Mouse (Mus musculus): ENCODE results near the gene Guk1.
"Not testable (repeated sequence)": the region's sequence is repeated elsewhere in the genome, so short reads cannot be mapped to it uniquely, and the experiment has no call there.

Gene Guk1

GRCm38 (mm10) chr11:59192059-59192386 lies at the start of gene Guk1:
TSS of gene Guk1 (minus strand) at chr11:59192212.
- no peak for DNase-seq (ENCODE audit: low spot score)

DNA sequence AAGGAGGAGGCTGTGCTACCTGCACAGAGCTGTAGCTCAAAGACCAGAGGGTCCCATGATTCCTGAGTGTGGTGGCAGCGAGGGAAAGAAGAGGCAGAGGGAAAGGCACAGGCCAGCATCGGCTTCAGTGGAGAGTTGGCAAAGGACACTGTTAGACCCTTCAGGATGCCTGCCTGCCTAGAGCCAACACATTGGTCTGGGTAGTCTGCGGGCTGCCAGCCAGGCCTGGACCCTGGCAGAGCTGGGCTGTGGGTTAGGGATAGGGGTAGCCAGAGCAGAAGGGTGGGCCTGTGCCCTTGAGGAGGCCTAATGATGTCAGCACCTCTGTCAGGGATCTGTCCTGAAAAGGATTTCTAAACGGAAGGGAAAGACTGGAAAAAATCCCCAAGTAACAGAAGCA lies 47.8 kb upstream of the Guk1 start:
- no peak for DNase-seq (ENCODE audit: low spot score)

GRCm38 (mm10) chr11:59239428-59239785 lies 47.4 kb upstream of the Guk1 start:
- no peak for DNase-seq (ENCODE audit: low spot score)

GRCm38 (mm10) chr11:59238525-59239427 lies 46.8 kb upstream of the Guk1 start:
- no peak for DNase-seq (ENCODE audit: low spot score)

GRCm38 (mm10) chr11:59232797-59233196 lies 40.8 kb upstream of the Guk1 start:
- no peak for DNase-seq (ENCODE audit: low spot score)

- no peak for DNase-seq (ENCODE audit: low spot score)
Measured at GRCm38 (mm10) chr11:59230144-59230760, 38.2 kb upstream of the Guk1 start.

DNA sequence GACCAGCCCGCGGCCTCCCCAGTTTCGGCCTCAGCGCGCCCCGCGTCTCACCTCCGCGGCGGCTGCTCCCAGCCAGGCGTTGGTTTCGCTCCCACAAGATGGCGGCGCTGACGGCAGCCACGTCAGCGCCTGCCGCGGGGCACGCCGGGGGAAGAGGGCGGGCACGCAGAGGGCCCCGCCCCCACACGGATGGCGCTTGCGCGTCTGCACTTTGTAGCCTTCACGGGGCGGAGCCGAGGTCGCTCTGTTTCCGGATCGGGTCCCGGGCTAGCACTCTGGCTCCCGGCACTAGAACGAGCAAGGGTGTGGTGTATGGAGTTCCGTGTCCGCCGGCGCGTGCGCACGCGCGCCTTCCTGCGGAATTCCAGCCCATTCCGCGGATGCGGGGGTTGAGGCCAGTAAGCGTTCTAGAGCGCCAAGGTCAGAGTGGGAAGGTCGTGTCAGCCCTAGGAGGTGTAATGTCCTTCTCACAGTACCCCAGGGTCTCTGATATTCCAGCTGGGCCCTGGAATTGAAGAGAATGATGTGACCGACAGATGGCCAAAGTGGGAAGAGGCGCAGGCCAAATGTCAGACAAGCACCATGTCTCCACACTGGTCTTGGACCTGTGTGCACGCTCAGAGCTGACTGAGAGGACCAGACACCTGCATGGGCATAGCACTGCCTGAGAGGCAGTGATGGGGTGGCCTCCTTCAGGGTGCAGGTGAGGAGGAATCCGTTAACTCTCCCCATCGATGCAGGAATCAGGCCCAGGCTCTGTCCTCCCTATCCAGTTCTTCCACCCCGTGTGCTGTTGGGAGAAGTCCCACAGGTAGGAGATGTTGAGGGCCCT lies 36.3 kb upstream of the Guk1 start, which contains the start of gene Arf1:
Gene Arf1, minus strand, starts transcription at position 149 of the 832 bp plus-strand sequence.
- peak; percentile 83 for DNase-seq (ENCODE audit: low spot score)

DNA sequence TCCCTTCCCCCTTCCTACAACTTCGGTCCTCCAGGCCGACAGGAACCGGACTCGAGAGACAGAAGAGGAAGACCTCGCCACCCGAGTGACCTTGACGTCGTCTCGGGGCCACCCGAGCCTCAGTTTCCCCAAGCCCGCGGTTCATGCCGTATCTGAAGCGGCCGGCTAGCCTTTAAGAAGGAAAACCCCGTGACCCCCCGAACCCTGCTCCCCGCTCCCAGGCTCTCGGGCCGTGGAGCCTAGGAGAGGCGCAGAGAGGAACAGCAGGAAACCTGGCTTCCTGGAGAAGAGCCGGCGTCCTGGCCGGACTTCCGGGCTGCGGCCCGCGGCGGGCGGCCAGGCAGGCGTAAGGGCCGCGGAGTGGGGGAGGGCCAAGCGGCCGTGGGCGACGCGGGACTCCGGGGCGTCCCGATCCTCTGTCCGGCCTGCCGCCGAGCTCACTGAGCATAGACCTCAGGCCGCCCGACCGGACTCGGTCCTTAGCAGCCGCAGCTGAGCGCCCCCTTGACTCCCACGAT lies 35.7 kb upstream of the Guk1 start:
- DNase-seq (ENCODE audit: low spot score) = no peak

GRCm38 (mm10) chr11:59226787-59227603 lies 35.0 kb upstream of the Guk1 start:
- no peak for DNase-seq (ENCODE audit: low spot score)

- DNase-seq (ENCODE audit: low spot score) = no peak
Measured at GRCm38 (mm10) chr11:59226251-59226650, 34.2 kb upstream of the Guk1 start.

- DNase-seq (ENCODE audit: low spot score) = no peak
Measured at GRCm38 (mm10) chr11:59225167-59225566, 33.2 kb upstream of the Guk1 start.

- no peak for DNase-seq (ENCODE audit: low spot score)
Measured at GRCm38 (mm10) chr11:59224470-59224869, 32.5 kb upstream of the Guk1 start.

DNA sequence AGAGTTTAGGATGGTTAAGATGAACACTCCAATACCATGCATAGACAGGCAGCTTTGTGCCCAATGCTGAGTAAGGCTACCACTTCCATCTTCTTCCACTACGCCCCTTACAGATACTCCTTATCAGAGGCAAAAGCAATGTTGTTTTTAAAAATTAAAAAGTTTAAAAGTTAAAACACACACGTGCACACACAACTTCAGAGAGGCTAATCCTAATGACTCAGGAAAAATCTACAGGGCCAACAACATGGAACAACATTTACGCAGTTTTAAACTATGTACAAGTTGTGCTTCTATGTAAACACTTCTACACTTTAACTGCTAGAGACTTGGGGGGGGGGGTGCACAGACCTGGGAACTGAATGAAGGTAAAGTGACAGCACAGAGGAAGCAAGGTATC lies 32.0 kb upstream of the Guk1 start:
- no peak for DNase-seq (ENCODE audit: low spot score)

DNA sequence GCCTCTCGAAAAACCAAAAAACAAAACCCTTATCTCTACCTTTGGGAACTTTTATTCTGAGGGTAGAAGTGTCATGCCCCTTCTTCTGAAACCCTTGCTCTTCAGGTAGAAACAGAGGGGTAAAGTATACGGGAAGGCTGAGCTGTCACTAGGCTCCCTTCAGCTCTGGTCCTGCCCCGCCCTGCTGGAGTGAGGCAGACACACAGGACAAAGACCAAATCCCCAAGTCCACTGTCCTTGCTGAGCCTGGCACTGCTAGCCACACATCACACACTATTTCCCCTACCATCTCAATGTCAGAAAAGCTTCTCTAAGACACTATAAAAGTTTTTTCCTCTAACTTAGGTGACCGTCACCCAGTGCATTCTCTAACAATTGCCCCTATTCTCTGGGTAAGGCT lies 30.3 kb upstream of the Guk1 start:
- DNase-seq (ENCODE audit: low spot score) = no peak

DNA sequence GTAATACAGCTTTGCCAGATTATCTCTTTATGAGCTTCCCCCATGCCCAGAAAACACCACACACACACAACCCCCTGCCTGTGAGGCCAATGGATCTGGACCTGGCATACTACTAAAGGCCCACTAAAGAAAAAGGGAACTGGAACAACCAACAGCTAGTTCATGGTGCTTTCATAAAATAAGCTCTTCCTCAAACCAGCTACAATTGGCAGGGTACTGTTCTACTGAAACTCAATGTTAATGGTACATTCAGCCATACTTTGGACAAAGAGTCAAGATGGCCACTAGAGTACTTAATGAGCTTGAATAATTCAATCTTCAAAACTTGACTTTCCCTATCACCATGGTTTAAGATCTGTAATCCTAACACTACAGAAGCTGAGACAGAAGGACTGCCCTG lies 29.6 kb upstream of the Guk1 start:
- DNase-seq (ENCODE audit: low spot score) = no peak

- no peak for DNase-seq (ENCODE audit: low spot score)
Measured at GRCm38 (mm10) chr11:59219064-59219463, 27.1 kb upstream of the Guk1 start.

- DNase-seq (ENCODE audit: low spot score) = no peak
Measured at GRCm38 (mm10) chr11:59218389-59218998, 26.5 kb upstream of the Guk1 start.

- no peak for DNase-seq (ENCODE audit: low spot score)
Measured at GRCm38 (mm10) chr11:59216955-59217354, 24.9 kb upstream of the Guk1 start.

- no peak for DNase-seq (ENCODE audit: low spot score)
Measured at GRCm38 (mm10) chr11:59212892-59213494, 21.0 kb upstream of the Guk1 start.

DNA sequence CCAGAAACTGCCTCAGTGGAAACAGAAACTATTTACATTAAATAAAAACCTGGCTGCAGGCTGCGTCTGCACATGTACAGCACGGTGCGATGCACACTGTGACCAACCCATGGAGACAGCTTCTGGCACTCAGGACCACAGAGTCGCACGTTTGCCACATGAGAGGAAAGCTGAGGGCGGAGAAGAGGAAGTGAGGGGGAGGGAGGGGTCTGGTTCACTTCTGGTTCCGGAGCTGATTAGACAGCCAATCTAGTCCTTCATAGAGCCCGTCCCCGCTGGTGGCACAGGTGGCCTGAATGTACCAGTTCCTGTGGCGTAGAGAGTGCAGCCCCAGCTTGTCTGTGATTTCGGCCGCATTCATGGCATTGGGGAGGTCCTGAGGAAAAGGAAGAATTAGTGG lies 20.3 kb upstream of the Guk1 start:
- DNase-seq (ENCODE audit: low spot score) = not testable (repeated sequence)

GRCm38 (mm10) chr11:59211561-59211960 lies 19.5 kb upstream of the Guk1 start:
- DNase-seq (ENCODE audit: low spot score) = not testable (repeated sequence)

Data from urinary bladder, postnatal 10 days (tissue).